Mouse (Mus musculus) liver, embryonic 16.5 days (tissue): ENCODE measurements around the gene Dgkz. TPM values are rescaled to one million over a fixed set of nuclear protein-coding genes. Genes with fewer than 3 reads are reported as not detected.
A peak's percentile ranks its signal among the peaks of the same experiment; 100 is the strongest.

Experiments used
- ATAC-seq: fragments of 200-750 bp; cut with Nextera tagmentation; 2 replicates; pipeline ENCODE4 v1.8.0; 2017; ENCODE audit warnings: low read depth, mild to moderate bottlenecking, moderate number of reproducible peaks, moderate library complexity
- H3K27ac ChIP-seq: fragments of 300-500 bp; sonication (generic); 2 replicates; pipeline ENCODE4 v1.5.1; 2014; ENCODE audit warnings: mild to moderate bottlenecking, low read length
- H3K27me3 ChIP-seq: fragments of 300-500 bp; sonication (generic); 2 replicates; pipeline ENCODE4 v1.6.1; 2014; ENCODE audit warnings: low read depth, low read length, mixed read lengths; ENCODE audit not compliant: control insufficient read depth, insufficient read depth
- H3K36me3 ChIP-seq: fragments of 300-500 bp; sonication (generic); 2 replicates; pipeline ENCODE4 v1.6.1; 2014; ENCODE audit warnings: mild to moderate bottlenecking; ENCODE audit not compliant: control insufficient read depth, insufficient read depth
- H3K4me1 ChIP-seq: fragments of 300-500 bp; sonication (generic); 2 replicates; pipeline ENCODE4 v1.6.1; 2014; ENCODE audit warnings: low read depth, low read length, mixed read lengths; ENCODE audit not compliant: control insufficient read depth
- H3K4me2 ChIP-seq: fragments of 300-500 bp; sonication (generic); 2 replicates; pipeline ENCODE4 v1.6.1; 2014; ENCODE audit warnings: low read depth, low read length, mixed read lengths
- H3K4me3 ChIP-seq: fragments of 300-500 bp; sonication (generic); 2 replicates; pipeline ENCODE4 v1.5.1; 2014; ENCODE audit warnings: low read depth, mild to moderate bottlenecking, low read length
- H3K9ac ChIP-seq: fragments of 300-500 bp; sonication (generic); 2 replicates; pipeline ENCODE4 v1.6.1; 2014; ENCODE audit warnings: low read depth, low read length
- H3K9me3 ChIP-seq: fragments of 300-500 bp; sonication (generic); replicated peaks from 2 replicates; pipeline ENCODE4 v1.6.1; 2016; ENCODE audit warnings: low read length; ENCODE audit not compliant: control insufficient read depth
- WGBS: fragments of 180-500 bp; shearing (Covaris S2); extraction: QIAGEN DNeasy Blood & Tissue Kit; methylation state at CpG from one replicate; pipeline ENCODE4 v1.1.7; 2014; ENCODE audit not compliant: insufficient replicate concordance; 5-methylcytosine and 5-hydroxymethylcytosine counted together
- polyA plus RNA-seq: library from polyadenylated mRNA; unstranded; fragments of >200 nt; fragmentation: Nextera tagmentation; extraction: Ambion mirVana; gene quantifications from 2 replicates; pipeline ENCODE4 v1.2.1, GENCODE M21; 2015

Dgkz gene
- polyA plus RNA-seq: 20.2 and 24.1 TPM in 2 replicates

DNA sequence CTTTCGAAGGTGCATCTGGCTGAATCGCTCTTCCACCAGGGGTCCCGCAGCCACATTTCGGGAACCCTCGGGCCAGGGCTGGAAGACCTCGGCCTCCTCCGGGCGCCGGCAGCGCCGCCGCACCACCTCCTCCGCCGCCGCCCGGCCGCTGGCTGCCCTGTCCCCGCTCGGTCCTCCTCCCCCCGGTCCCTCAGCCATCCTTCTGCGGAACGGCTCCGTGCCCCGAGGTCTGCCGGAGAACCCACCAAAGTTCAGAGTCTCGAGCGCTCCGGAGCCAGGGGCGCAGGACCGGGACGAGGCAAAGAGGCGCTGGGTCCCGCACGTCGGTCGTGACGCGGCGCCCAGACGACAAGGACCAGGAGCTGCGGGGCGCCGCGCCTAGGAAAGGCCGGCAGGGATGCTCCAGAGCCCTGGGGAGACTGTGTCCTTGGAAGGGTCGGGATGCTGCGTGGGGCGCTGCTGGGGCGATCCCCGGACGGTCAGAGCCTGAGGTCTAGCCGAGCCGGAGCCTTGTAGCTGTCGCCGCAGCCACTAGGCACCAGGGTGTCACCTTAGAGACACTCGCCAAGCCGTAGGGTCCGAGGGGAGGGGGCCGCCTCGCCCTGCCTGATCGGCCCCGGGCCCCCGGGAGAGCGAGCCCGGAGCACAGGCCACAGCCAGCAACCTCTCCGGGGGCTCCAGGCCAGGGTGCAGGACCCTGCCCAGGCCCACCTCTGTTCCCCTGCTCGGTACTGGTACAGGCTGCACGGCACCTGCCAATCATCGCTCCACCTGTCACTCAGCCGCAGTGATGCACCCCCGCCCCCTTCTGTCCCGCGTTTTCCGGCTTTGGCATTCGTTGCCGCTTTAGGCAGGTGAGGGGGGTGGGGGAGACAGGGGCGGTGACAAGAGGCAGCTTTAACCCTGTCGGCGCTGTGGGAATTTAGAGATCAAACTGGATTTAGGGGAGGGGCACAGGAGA lies at the start of gene Dgkz:
Dgkz (minus strand) TSS at position 284 of the 961 bp plus-strand sequence.
- ATAC-seq: no peak
- no peak within 1 kb of the TSS for H3K9ac ChIP-seq
- H3K4me3 ChIP-seq: peak within 1 kb of the TSS; percentile 33
- WGBS: 3% methylated on average over 74 of the region's 79 CpGs
- no peak within 1 kb of the TSS for H3K27ac ChIP-seq
- H3K9me3 ChIP-seq: no peaks in the 10 kb centered on the region
- H3K4me2 ChIP-seq: peak within 1 kb of the TSS; percentile 50
- no peaks in the 10 kb centered on the region for H3K36me3 ChIP-seq
- peaks cover 75% of the 10 kb centered on the region for H3K27me3 ChIP-seq
- peaks cover 14% of the 10 kb centered on the region for H3K4me1 ChIP-seq

DNA sequence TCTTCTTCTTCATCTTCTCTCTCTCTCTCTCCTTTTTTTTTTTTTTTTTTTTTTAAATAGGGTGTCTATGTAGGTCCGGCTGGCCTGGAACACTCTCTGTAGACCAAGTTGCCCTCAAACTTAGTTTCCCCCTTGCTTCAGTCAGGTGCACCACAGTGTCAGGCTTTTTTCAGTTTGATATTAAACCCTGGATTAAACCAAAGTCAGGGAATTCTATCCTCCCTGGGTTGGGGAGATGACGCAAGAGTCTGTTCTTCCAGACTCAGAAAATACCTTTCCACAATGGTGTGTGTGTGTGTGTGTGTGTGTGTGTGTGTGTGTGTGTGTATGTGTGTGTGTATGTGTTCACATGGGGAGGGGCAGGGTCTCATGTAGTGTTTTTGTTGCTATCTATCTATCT lies 49.5 kb upstream of the Dgkz start:
- 59% methylated on average over 2 of the region's 2 CpGs for WGBS
- Histone ChIP-seq H3K4me2 (no peak overlapping the region), H3K4me1 (no peaks in the 10 kb centered on the region; the same call in 1 of the 2 replicates), H3K9me3 (no peaks in the 10 kb centered on the region), H3K36me3 (no peaks in the 10 kb centered on the region), H3K27ac (no peak overlapping the region), H3K27me3 (peaks cover 21% of the 10 kb centered on the region), H3K9ac (no peak overlapping the region), H3K4me3 (no peak overlapping the region)
- no peak for ATAC-seq

DNA sequence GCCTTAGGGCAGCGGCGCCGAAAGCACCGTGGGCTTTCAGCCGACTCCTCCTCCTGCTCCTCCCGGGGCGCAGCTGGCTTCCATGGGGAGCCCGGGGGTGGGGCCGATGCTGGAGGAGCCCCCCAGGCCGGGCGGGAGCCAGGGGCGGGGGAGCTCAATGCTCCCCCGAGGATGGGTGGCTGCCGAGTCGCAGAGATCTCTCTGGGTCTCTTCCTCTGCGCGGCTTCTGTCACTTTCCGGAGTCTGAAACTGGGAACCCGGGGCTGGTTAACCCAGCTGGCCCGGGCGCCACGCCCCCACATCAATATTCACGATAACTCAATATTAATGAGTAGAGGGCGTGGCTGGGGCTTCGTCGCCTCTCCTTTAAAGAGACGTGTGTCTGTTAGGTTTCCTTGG lies 48.6 kb upstream of the Dgkz start, which contains the start of gene Creb3l1:
Creb3l1 (minus strand) TSS at position 229 of the 399 bp plus-strand sequence.
- under 1% methylated on average over 27 of the region's 27 CpGs for WGBS
- Histone ChIP-seq H3K27me3 (peaks cover 21% of the 10 kb centered on the region), H3K9ac (peak within 1 kb of the TSS; percentile 56), H3K9me3 (no peaks in the 10 kb centered on the region), H3K4me2 (peak within 1 kb of the TSS; percentile 76), H3K36me3 (no peaks in the 10 kb centered on the region), H3K4me1 (no peaks in the 10 kb centered on the region; the same call in 1 of the 2 replicates), H3K4me3 (peak within 1 kb of the TSS; percentile 61), H3K27ac (no peak within 1 kb of the TSS)
- peak; percentile 42 for ATAC-seq

DNA sequence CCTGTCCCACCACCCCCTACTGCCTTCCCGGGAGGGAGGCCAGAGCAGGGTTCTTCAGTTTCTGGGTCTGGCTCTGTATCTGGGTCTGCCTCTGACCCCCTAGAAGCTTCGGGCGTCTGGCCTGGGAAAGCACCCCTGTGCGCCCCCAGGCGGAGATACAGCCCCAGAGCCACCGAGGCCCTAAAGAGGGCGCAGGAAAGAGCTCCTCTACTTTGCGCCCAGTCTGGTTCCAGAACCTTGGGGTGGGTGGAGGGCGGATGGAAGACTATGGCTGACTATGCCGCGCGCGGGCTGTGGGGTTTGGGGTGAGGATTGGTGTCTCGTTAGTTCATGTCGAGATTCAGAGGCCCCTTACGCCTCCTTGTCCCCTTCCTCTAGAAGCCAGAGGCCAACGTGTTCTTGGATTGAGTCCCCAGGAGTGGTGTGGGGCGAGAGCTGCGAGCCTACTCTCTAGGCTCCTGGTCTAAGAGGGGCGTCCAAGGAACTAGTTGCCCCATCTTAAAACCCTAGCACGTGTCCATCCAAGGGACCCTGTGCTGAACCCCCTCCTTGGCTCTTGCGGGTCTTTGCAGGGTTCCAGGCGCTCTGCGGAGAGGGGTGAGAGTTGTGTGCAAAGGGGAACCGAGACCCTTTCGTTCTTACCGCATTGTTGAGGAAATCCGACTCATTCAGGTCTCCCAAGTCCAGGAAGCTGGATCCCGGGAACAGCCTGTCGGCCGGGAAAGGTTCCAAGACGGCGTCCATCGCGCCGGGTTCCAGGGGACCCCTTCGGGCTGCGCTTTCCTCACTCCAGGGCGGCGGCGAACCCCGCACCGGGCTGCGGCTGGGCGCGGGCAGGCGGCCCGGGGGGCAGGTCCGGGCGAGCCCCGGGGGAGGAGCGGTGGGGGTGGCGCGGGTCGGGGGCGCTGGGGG lies 48.0 kb upstream of the Dgkz start:
- H3K36me3 ChIP-seq: no peaks in the 10 kb centered on the region
- H3K9ac ChIP-seq: peak overlapping the region; percentile 56
- H3K4me2 ChIP-seq: peak overlapping the region; percentile 76
- H3K9me3 ChIP-seq: no peaks in the 10 kb centered on the region
- WGBS: 3% methylated on average over 47 of the region's 56 CpGs
- no peak overlapping the region for H3K27ac ChIP-seq
- no peaks in the 10 kb centered on the region; the same call in 1 of the 2 replicates for H3K4me1 ChIP-seq
- peak; percentile 22 for ATAC-seq
- H3K4me3 ChIP-seq: peak overlapping the region; percentile 61
- H3K27me3 ChIP-seq: peaks cover 21% of the 10 kb centered on the region

DNA sequence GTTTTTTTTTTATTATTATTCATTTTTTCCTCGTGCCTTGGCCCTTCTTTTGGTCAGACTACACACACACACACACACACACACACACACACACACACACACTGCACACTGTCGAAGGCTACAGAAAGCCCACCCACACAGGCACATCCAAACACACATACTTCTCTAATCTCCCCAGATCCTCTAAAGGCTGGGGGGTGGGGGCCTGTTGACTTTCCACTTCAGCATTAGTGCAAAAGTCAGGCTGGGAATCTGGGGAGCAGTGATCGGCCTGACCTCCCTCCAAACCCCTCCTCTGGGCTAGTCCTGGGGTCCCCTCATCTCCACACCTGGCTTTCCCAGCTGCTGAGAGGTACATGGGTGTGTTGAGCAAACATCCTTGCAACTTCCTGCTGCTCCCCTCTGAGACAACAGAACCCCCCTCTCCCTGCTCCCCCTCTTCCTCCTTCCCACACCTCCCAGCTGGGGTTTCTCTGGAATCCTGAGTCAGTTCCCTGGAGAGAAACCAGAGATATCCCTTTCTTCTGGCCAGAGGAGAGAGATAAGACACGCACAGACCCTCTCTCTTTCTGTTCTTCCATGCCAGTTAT lies 45.1 kb upstream of the Dgkz start:
- Histone ChIP-seq H3K4me2 (no peak overlapping the region), H3K36me3 (no peaks in the 10 kb centered on the region), H3K27me3 (peaks cover 21% of the 10 kb centered on the region), H3K9ac (no peak overlapping the region), H3K9me3 (no peaks in the 10 kb centered on the region), H3K4me1 (no peaks in the 10 kb centered on the region; the same call in 1 of the 2 replicates), H3K27ac (no peak overlapping the region), H3K4me3 (no peak overlapping the region)
- no peak for ATAC-seq
- WGBS: 30% methylated on average over 4 of the region's 4 CpGs

DNA sequence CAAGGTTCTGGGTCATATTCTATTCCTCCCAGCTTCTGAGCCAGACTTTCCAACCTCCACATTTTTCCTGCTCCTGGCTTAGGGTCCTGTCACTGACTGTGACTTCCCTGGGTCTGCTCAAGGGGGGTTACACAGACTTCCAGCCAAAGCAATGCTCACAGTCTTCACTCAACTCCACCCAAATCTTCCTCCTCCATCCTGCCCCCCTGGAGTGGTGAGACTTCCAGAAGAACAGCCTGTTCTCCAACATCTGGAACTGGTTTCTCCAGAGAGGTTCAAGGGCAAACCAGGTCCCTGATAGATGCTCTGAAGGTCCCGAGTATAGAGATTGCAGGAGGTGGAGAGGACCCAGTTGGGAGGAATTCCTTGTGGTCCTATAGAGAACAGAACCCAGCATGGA lies 41.8 kb upstream of the Dgkz start:
- 41% methylated on average over 1 of the region's 1 CpGs for WGBS
- H3K9me3 ChIP-seq: no peaks in the 10 kb centered on the region
- ATAC-seq: no peak
- H3K4me2 ChIP-seq: no peak overlapping the region
- H3K4me1 ChIP-seq: peaks cover 2% of the 10 kb centered on the region
- no peak overlapping the region for H3K27ac ChIP-seq
- H3K27me3 ChIP-seq: no peaks in the 10 kb centered on the region; the same call in 1 of the 2 replicates
- H3K36me3 ChIP-seq: no peaks in the 10 kb centered on the region
- H3K4me3 ChIP-seq: no peak overlapping the region
- H3K9ac ChIP-seq: no peak overlapping the region

DNA sequence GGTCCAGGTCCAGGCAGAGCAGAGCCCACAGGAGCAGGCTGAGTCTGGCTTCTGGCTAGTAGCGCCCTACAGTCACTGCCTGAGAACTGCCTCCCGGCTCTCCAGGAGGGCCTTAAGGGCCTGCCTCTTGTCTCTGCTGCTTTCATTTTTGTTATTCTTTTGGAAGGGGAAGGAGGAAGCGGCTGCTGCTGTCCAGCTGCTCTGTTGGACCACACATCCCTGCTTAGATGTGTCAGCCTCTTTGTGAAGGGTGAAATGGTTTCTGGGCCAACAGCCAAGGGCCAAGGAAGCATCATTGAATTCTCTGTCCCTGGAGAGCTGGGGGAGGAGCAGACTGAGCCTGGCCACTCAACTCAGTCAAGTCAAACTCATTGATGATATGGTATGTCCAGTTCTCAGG lies 41.3 kb upstream of the Dgkz start:
- ATAC-seq: no peak
- Histone ChIP-seq H3K9me3 (no peaks in the 10 kb centered on the region), H3K4me2 (no peak overlapping the region), H3K36me3 (no peaks in the 10 kb centered on the region), H3K9ac (no peak overlapping the region), H3K27ac (no peak overlapping the region), H3K4me3 (no peak overlapping the region), H3K4me1 (peaks cover 2% of the 10 kb centered on the region), H3K27me3 (no peaks in the 10 kb centered on the region)
- 44% methylated on average over 3 of the region's 3 CpGs for WGBS

DNA sequence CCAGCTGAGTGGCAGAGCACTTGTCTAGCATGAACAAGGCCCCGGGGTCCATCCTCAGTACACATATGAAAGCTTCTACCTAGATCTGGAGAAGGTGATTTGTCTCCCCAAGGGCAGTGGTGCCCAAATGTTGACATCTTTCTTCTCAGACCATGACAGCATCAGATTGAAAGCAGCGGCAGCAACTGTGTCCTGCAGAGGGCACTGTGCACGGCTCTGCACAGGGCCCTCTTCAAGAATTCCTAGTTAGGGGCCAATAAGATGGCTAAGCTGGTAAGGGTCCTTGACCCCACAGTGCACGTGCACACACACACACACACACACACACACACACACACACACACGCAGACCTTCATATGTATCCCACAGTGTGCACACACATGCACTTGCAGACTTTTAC lies 39.2 kb upstream of the Dgkz start:
- Histone ChIP-seq H3K4me3 (no peak overlapping the region), H3K27ac (no peak overlapping the region), H3K9me3 (no peaks in the 10 kb centered on the region), H3K27me3 (no peaks in the 10 kb centered on the region), H3K9ac (no peak overlapping the region), H3K36me3 (no peaks in the 10 kb centered on the region), H3K4me2 (no peak overlapping the region), H3K4me1 (peaks cover 2% of the 10 kb centered on the region)
- no peak for ATAC-seq
- WGBS: 62% methylated on average over 5 of the region's 5 CpGs
